In the genomic region with DNA sequence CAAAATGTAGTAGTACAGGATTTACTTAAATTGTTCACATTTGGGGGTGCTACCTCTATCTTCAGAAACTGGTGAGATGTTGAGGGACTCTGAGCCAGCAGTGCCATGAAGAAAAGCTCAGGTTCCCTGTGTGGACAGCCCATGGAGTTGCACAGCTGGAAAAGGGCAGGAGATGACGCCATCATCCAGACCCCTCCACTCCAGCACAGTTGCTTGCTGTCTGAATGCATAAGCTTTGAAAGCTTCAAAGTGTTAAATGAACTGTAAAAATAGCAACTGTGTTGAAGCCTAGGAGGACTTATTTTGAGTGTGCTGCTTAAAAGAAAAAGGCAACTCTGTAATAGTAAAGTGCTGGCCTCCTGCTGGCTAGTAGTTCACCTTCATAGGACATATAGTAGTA, we compare ENCODE assay signal across 15 mouse cellular contexts.
DNase-seq lines count a peak whose midpoint lies in the region; ATAC-seq and TF ChIP-seq lines count a peak whose summit lies in the region.
"Had no signal": no experiment of that assay in that cellular context is flagged by ENCODE, and none has a peak within 500 bp of the region (broad histone marks: within the 10 kb centered on the region; RNA-seq: fewer than 3 reads in every experiment).

No protein-coding gene starts in this region.

- TF ChIP-seq CTCF in hindbrain, postnatal 0 days (IDR thresholded peaks at IDR 0.05; ENCODE audit: low read depth), result no peak

- H3K9me3 ChIP-seq in hindbrain, embryonic 14.5 days (ENCODE audit: control insufficient read depth, low read length), result peaks cover 16% of the 10 kb centered on the region; the same call in 1 of the 2 replicates
- no peaks in the 10 kb centered on the region for H3K9me3 ChIP-seq in hindbrain, postnatal 0 days (ENCODE audit: low read length)

- 25% methylated on average over 1 of the region's 1 CpGs for WGBS in hindbrain, embryonic 14.5 days
- 14% methylated on average over 1 of the region's 1 CpGs for WGBS in hindbrain, postnatal 0 days

- H3K27me3 ChIP-seq in hindbrain, embryonic 14.5 days (ENCODE audit: control insufficient read depth, insufficient read depth, low read length), result no peaks in the 10 kb centered on the region
- H3K27me3 ChIP-seq in hindbrain, postnatal 0 days (ENCODE audit: insufficient read depth, low read length), result no peaks in the 10 kb centered on the region
- H3K27me3 ChIP-seq: midbrain, embryonic 12.5 days had no signal

- ATAC-seq in hindbrain, embryonic 14.5 days (ENCODE audit: low FRiP score), result peak; percentile 60; the same call in 1 of the 2 replicates
- ATAC-seq in hindbrain, postnatal 0 days, result no peak
- no peak for ATAC-seq in erythroid progenitor cell, adult 5-6 weeks (replicated peaks; ENCODE audit: low FRiP score, poor library complexity, severe bottlenecking)

- peak; percentile 33 to 35 for DNase-seq in cerebellum, postnatal 10 days
- no peak for DNase-seq in cerebellum, postnatal 4 days (ENCODE audit: low spot score in 2 of 2)
- DNase-seq in hindbrain, embryonic 14.5 days (ENCODE audit: low spot score), result no peak
- no peak for DNase-seq in hindbrain, postnatal 0 days (ENCODE audit: low spot score)
- DNase-seq in embryo, embryonic 9.5 days (ENCODE audit: extremely low spot score), result peak; percentile 12
- DNase-seq in retina, embryonic 14.5 days (ENCODE audit: low spot score), result peak; percentile 77
- no peak for DNase-seq in kidney, postnatal 4 days
- DNase-seq: cerebellum, postnatal 14 days; heart, postnatal 14 days; kidney, postnatal 10 days; lung, adult 2 months; right cerebral cortex, postnatal 25 days had no signal

- no peak overlapping the region for H3K27ac ChIP-seq in hindbrain, embryonic 14.5 days
- no peak overlapping the region for H3K27ac ChIP-seq in hindbrain, postnatal 0 days
- H3K27ac ChIP-seq: macrophage; midbrain, embryonic 12.5 days had no signal

- H3K36me3 ChIP-seq in hindbrain, embryonic 14.5 days (replicated peaks; ENCODE audit: control insufficient read depth, insufficient read depth), result no peaks in the 10 kb centered on the region
- no peaks in the 10 kb centered on the region for H3K36me3 ChIP-seq in hindbrain, postnatal 0 days (ENCODE audit: insufficient read depth, low read length)
- H3K36me3 ChIP-seq: midbrain, embryonic 12.5 days had no signal

- H3K9ac ChIP-seq in hindbrain, embryonic 14.5 days, result no peak overlapping the region
- no peak overlapping the region for H3K9ac ChIP-seq in hindbrain, postnatal 0 days (replicated peaks; ENCODE audit: low read length)
- H3K9ac ChIP-seq: midbrain, embryonic 12.5 days had no signal

- no peaks in the 10 kb centered on the region for H3K4me1 ChIP-seq in hindbrain, embryonic 14.5 days (replicated peaks; ENCODE audit: control insufficient read depth, insufficient read depth, low read length)
- H3K4me1 ChIP-seq in hindbrain, postnatal 0 days (ENCODE audit: insufficient read depth, low read length), result no peaks in the 10 kb centered on the region; the same call in 1 of the 2 replicates

- no peak overlapping the region for H3K4me3 ChIP-seq in hindbrain, embryonic 14.5 days (replicated peaks; ENCODE audit: low read length)
- H3K4me3 ChIP-seq in hindbrain, postnatal 0 days (ENCODE audit: low read length), result no peak overlapping the region
- H3K4me3 ChIP-seq: midbrain, embryonic 12.5 days had no signal

- H3K4me2 ChIP-seq in hindbrain, embryonic 14.5 days (replicated peaks), result no peak overlapping the region
- no peak overlapping the region for H3K4me2 ChIP-seq in hindbrain, postnatal 0 days (ENCODE audit: low read depth, low read length)
- H3K4me2 ChIP-seq: midbrain, embryonic 12.5 days had no signal

Comparison
In these comparisons a context has a peak if more than half of its experiments do, and no peak if none do; other contexts are left out.
1. DNase-seq: peak in cerebellum, postnatal 10 days (2 of 2), embryo, embryonic 9.5 days (single experiment) and retina, embryonic 14.5 days (single experiment); none in cerebellum, postnatal 4 days (0 of 2), hindbrain, embryonic 14.5 days (single experiment), hindbrain, postnatal 0 days (single experiment) and kidney, postnatal 4 days (0 of 2).